Mouse (Mus musculus) frontal cortex, postnatal 25 days (tissue): ENCODE results near the gene Slc22a21.

Experiments used
- DNase-seq, 2 experiments: peaks; one replicate each; pipeline ENCODE4 v3.0.0; 2022; ENCODE audit warnings: low spot score in 2 of 2

The Slc22a21 gene

GRCm38 (mm10) chr11:53903781-53904533 is 76.2 kb downstream of the Slc22a21 start:
- no peak for DNase-seq

- DNase-seq: no peak
These were observed 77.4 kb downstream of the Slc22a21 start for GRCm38 (mm10) chr11:53902741-53903140.

GRCm38 (mm10) chr11:53900991-53901390 is 79.1 kb downstream of the Slc22a21 start:
- DNase-seq: no peak

DNA sequence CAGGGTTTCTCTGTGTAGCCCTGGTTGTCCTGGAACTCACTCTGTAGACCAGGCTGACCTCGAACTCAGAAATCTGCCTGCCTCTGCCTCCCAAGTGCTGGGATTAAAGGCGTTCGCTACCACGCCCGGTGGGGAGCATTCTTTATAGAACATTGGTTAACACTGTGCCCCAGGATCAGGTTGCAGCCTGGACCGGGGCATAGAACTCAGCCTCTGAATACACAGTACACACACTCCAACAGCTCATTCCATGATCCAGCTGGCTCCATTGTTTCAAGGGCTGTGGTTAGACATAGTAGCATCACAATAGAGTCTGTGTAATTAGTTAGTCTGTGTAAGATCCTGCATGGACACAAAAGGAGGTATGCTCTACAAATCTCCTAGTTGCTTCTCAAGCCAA is 80.2 kb downstream of the Slc22a21 start:
- DNase-seq: no peak
